Mouse (Mus musculus): Measurements from ENCODE around the gene Efcab12. TPM values are rescaled to one million over a fixed set of nuclear protein-coding genes. Genes with fewer than 3 reads are reported as not detected.

The Efcab12 gene
- polyA plus RNA-seq (2012; rRNA removed), result 2.0 and 2.9 TPM in 2 replicates

DNA sequence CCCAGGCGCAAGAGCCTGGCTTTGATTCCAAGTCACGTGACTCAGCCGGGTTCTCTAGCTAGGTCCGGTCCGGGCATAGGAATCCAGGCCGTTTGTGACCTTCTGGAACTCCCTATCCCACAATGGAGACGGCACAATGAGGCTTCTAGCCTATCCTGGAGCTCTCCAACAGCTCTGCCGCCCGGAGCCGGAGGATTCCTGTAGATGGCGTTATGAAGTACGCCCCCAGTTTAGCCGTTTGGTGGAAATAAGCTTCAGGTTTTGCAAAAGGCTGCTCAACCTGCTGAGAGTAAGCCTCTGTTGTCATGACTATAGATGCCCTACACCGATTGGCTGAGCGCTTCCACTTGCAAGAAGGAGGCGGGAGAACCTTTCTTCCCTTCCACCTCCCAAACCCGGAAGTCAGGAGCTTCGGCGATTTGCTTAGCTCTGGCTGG is at the start of gene Efcab12:
TSS of gene Efcab12 (minus strand) at position 252 of the 437 bp plus-strand sequence.

DNA sequence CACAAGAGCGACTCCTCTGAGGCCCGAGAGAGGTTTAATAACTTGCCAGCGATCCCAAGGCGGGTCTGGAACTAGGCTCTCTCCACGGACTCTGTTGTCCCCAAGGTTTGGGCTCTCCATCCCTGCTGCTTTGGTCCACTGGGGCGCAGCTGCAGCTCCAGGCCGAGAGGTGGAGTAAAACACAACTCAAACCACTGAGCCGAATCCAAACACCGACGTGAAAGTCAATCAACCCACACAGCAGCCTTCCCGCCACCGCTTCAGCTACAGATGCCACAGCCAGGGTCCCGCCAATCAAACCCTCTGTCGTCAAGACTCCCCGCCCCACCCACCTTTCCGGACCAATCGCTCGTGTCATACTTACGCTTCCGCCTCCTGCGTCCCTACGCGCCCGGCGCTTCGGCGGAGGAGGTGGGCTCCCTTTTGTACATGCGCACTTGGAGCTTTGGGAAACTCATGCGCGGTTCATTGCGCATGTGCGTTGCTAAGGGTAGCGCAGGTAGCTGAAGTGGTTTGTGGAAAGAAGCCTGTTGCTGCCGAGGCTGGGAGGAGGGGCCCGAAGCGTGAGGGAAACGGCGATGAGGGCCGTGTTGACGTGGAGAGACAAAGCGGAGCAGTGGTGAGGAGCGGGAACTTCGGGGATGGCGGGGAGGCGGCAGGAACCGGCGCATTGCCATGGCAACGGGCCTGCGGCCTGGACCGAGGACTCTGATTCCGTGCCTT is 15.0 kb upstream of the Efcab12 start, which contains the start of the genes Mbd4 and Ift122:
TSS of gene Mbd4 (minus strand) at position 281 of the 723 bp plus-strand sequence.
TSS of gene Ift122 (plus strand) at position 380 of the 723 bp plus-strand sequence.

DNA sequence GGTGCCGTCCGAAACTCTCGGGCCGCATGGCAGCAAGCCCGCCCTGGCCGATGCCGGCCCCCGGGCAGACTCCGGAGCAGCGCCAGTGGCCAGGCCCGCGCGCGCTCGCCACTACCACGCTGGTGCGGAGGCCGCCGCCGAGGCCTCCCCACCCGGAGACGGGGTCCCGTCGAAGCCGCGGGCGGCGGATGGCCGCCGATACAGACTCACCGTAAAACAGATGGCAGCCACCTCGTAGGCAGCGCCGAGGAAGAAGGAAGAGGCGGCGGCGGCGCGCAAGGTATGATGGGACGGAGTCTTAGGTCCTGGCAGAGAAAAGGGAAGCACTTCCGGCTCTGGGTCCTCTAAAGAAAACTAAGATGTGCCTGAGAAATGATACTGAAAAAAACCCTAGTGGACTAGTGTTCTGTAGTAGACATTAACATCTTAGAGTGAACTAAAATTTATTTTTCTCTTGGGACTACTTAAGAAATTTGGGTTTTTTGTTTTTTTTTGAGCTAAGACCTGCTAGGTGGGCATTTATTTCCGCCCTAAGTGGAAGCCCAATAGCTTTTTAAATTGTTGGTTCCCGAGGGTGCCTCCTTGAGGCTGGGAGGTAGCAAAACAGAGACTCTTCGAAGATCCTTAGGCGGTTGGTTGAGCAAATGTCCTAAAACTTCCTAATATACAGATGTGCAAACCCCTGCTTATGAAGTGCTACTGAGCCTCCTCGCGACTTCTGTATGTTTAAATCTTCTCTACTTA is 29.6 kb downstream of the Efcab12 start, which contains the start of gene Rpl32:
TSS of gene Rpl32 (minus strand) at position 260 of the 744 bp plus-strand sequence.

DNA sequence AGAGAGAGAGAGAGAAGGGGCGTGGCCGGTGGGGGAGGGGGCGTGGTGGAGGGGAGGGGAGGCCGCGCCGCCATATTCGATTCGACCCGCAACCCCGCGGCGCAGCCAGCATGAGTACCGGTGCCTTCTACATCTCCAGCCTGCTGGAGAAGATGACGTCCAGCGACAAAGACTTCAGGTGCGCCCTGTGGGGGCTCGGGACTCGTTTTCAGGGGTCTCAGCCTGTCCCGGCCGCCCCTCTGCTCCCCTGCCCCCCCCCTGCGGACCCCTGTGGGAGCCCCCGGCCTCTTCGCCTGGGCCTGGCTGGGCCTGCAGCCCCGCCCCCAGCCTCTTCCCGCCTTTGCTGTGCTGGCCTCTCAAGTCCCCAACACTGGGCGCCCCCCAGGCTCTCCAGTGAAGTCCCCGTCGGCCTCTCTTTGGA is 63.7 kb downstream of the Efcab12 start, which contains the start of gene Cand2:
TSS of gene Cand2 (plus strand) at position 38 of the 421 bp plus-strand sequence.

DNA sequence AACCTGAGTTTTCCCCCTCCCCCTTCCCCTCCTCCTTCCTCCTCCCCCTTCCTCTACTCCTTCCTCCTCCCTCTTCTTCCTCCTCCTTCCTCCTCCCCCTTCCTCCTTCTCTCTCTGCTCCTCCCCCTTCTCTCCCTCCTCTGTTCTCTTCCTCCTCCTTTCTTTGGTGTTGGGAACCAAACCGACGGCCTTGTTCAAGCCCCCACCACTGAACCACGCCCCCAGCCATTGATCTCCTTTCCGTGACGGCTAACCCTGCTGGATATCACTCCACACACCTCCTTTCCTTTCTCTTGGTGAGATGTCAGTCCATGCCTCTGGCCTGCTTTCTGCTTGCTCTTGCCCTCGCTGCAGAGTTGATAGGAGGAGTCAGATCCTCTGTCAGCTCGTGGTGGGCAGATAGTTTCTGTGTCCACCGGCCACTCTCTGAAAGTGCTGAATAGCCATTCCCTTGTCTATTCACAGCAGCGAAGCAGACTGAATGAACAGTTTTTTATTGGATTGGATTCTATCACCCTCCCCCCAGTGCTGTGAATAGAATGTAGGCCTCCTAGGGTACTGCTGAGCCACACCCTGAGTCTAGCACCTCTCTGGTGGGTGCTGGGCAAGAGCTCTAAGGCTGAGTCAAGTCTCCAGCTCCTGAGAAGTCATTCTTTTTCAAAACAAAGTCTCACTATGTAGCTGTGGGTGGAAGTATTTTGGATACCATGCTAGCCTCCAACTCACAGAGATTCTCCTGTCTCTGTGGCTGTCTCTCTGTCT is 76.0 kb downstream of the Efcab12 start, which contains the start of gene Tmem40:
TSS of gene Tmem40 (minus strand) at position 416 of the 762 bp plus-strand sequence.

Other genes starting within 250 kb of the Efcab12 start
- 1.8 TPM in 2 replicates for gene Mkrn2os, start 245.8 kb downstream of the Efcab12 start, polyA plus RNA-seq (2012; rRNA removed)
- 116 and 161 TPM in 2 replicates for gene Mkrn2, start 236.5 kb downstream of the Efcab12 start, polyA plus RNA-seq (2012; rRNA removed)
- gene Raf1, start 161.8 kb downstream of the Efcab12 start, polyA plus RNA-seq (2012; rRNA removed), result 133 and 136 TPM in 2 replicates
- 2.8 and 4.5 TPM in 2 replicates for gene Tmem40, start 76.0 kb downstream of the Efcab12 start, polyA plus RNA-seq (2012; rRNA removed)
- gene Cand2, start 63.9 kb downstream of the Efcab12 start, polyA plus RNA-seq (2012; rRNA removed), result 24.9 and 28.3 TPM in 2 replicates
- 557 and 914 TPM in 2 replicates for gene Rpl32, start 29.7 kb downstream of the Efcab12 start, polyA plus RNA-seq (2012; rRNA removed)
- gene Mbd4, start 15.0 kb upstream of the Efcab12 start, polyA plus RNA-seq (2012; rRNA removed), result 1.6 and 1.7 TPM in 2 replicates
- gene Ift122, start 15.1 kb upstream of the Efcab12 start, polyA plus RNA-seq (2012; rRNA removed), result 28.2 and 32.4 TPM in 2 replicates
- gene Rho, start 93.3 kb upstream of the Efcab12 start, polyA plus RNA-seq (2012; rRNA removed), result 3.5 and 4.7 TPM in 2 replicates
- 35.0 and 43.2 TPM in 2 replicates for gene H1foo, start 106.5 kb upstream of the Efcab12 start, polyA plus RNA-seq (2012; rRNA removed)
- gene Plxnd1, start 156.6 kb upstream of the Efcab12 start, polyA plus RNA-seq (2012; rRNA removed), result 203 and 236 TPM in 2 replicates